Mouse (Mus musculus) R1 (cell line): ENCODE measurements around the gene Gm10840.
A peak's percentile ranks its signal among the peaks of the same experiment; 100 is the strongest.

Source experiments
- DNase-seq: peaks from one replicate; pipeline ENCODE4 v3.0.0-alpha.2; 2018; ENCODE audit warnings: low read depth, low spot score

Gene Gm10840

GRCm38 (mm10) chr11:106159921-106160840 is 469 bp upstream of the Gm10840 start:
- DNase-seq: peak; percentile 75

GRCm38 (mm10) chr11:106162237-106162636 is 1.6 kb downstream of the Gm10840 start:
- no peak for DNase-seq

GRCm38 (mm10) chr11:106163546-106163945 is 2.9 kb downstream of the Gm10840 start:
- no peak for DNase-seq

GRCm38 (mm10) chr11:106164601-106165180 is 4.0 kb downstream of the Gm10840 start:
- no peak for DNase-seq

- no peak for DNase-seq
Observed at GRCm38 (mm10) chr11:106167435-106167834, 6.8 kb downstream of the Gm10840 start.

- DNase-seq: peak; percentile 60
Observed at GRCm38 (mm10) chr11:106170807-106171206, 10.2 kb downstream of the Gm10840 start.

GRCm38 (mm10) chr11:106173228-106173627 is 12.6 kb downstream of the Gm10840 start:
- DNase-seq: no peak

GRCm38 (mm10) chr11:106174372-106174771 is 13.7 kb downstream of the Gm10840 start:
- no peak for DNase-seq

GRCm38 (mm10) chr11:106175081-106175480 is 14.4 kb downstream of the Gm10840 start:
- no peak for DNase-seq

- no peak for DNase-seq
Observed at GRCm38 (mm10) chr11:106176372-106176771, 15.7 kb downstream of the Gm10840 start.

- no peak for DNase-seq
Observed at GRCm38 (mm10) chr11:106178036-106178782, 17.6 kb downstream of the Gm10840 start.

- DNase-seq: no peak
Observed at GRCm38 (mm10) chr11:106179711-106180448, 19.2 kb downstream of the Gm10840 start.

- DNase-seq: no peak
Observed at GRCm38 (mm10) chr11:106180449-106180801, 19.8 kb downstream of the Gm10840 start.

- DNase-seq: peak; percentile 87
Observed at GRCm38 (mm10) chr11:106187326-106187725, 26.7 kb downstream of the Gm10840 start.

GRCm38 (mm10) chr11:106191716-106192115 is 31.1 kb downstream of the Gm10840 start:
- DNase-seq: no peak

GRCm38 (mm10) chr11:106192241-106192640 is 31.6 kb downstream of the Gm10840 start:
- DNase-seq: no peak

GRCm38 (mm10) chr11:106192657-106193370 is 32.2 kb downstream of the Gm10840 start:
- peak; percentile 34 for DNase-seq

GRCm38 (mm10) chr11:106193371-106194154 is 32.9 kb downstream of the Gm10840 start:
- peak; percentile 97 for DNase-seq

GRCm38 (mm10) chr11:106194155-106194541 is 33.5 kb downstream of the Gm10840 start:
- DNase-seq: no peak

GRCm38 (mm10) chr11:106194891-106195290 is 34.2 kb downstream of the Gm10840 start:
- DNase-seq: no peak
